Mouse (Mus musculus): ENCODE data around the gene Slc23a3.

The Slc23a3 gene

GRCm38 (mm10) chr1:75142301-75143261 lies 8.9 kb upstream of the Slc23a3 start, which contains the start of the genes Cnppd1 and Retreg2:
Gene Cnppd1, minus strand, starts transcription at chr1:75142711.
Gene Retreg2, plus strand, starts transcription at chr1:75142778.
- in situ Hi-C loops (cut with MboI; ENCODE audit: low pct_unique_long_range_greater_than_20kb in 1 of 2, low sequenced_read_pairs in 2 of 2, unreplicated experiment in 1 of 2) = no loop called here

- in situ Hi-C loops (cut with MboI; ENCODE audit: low pct_unique_long_range_greater_than_20kb in 1 of 2, low sequenced_read_pairs in 2 of 2, unreplicated experiment in 1 of 2) = no loop called here
These were observed 7.9 kb upstream of the Slc23a3 start for GRCm38 (mm10) chr1:75141486-75142190.

- in situ Hi-C loops (cut with MboI; ENCODE audit: low pct_unique_long_range_greater_than_20kb in 1 of 2, low sequenced_read_pairs in 2 of 2, unreplicated experiment in 1 of 2) = no loop called here
These were observed 7.0 kb upstream of the Slc23a3 start for GRCm38 (mm10) chr1:75140601-75141190.

- in situ Hi-C loops (cut with MboI; ENCODE audit: low pct_unique_long_range_greater_than_20kb in 1 of 2, low sequenced_read_pairs in 2 of 2, unreplicated experiment in 1 of 2) = no loop called here
These were observed 4.8 kb upstream of the Slc23a3 start for GRCm38 (mm10) chr1:75138448-75138847.

GRCm38 (mm10) chr1:75136730-75137129 lies 3.0 kb upstream of the Slc23a3 start:
- in situ Hi-C loops (cut with MboI; ENCODE audit: low pct_unique_long_range_greater_than_20kb in 1 of 2, low sequenced_read_pairs in 2 of 2, unreplicated experiment in 1 of 2) = no loop called here

GRCm38 (mm10) chr1:75136293-75136692 lies 2.6 kb upstream of the Slc23a3 start:
- in situ Hi-C loops (cut with MboI; ENCODE audit: low pct_unique_long_range_greater_than_20kb in 1 of 2, low sequenced_read_pairs in 2 of 2, unreplicated experiment in 1 of 2) = no loop called here

GRCm38 (mm10) chr1:75128641-75129040 lies 5.0 kb downstream of the Slc23a3 start:
- in situ Hi-C loops (cut with MboI; ENCODE audit: low pct_unique_long_range_greater_than_20kb in 1 of 2, low sequenced_read_pairs in 2 of 2, unreplicated experiment in 1 of 2) = no loop called here

- in situ Hi-C loops (cut with MboI; ENCODE audit: low pct_unique_long_range_greater_than_20kb in 1 of 2, low sequenced_read_pairs in 2 of 2, unreplicated experiment in 1 of 2) = no loop called here
These were observed 8.3 kb downstream of the Slc23a3 start for GRCm38 (mm10) chr1:75125418-75125817.

- in situ Hi-C loops (cut with MboI; ENCODE audit: low pct_unique_long_range_greater_than_20kb in 1 of 2, low sequenced_read_pairs in 2 of 2, unreplicated experiment in 1 of 2) = no loop called here
These were observed 9.1 kb downstream of the Slc23a3 start, which contains the start of gene Nhej1 for GRCm38 (mm10) chr1:75124346-75125321. Gene Nhej1, minus strand, starts transcription at chr1:75125200.

- in situ Hi-C loops (cut with MboI; ENCODE audit: low pct_unique_long_range_greater_than_20kb in 1 of 2, low sequenced_read_pairs in 2 of 2, unreplicated experiment in 1 of 2) = no loop called here
These were observed 11.5 kb downstream of the Slc23a3 start for GRCm38 (mm10) chr1:75122211-75122610.
